Mouse (Mus musculus): Measurements from ENCODE around the gene Lclat1. TPM values are rescaled to one million over a fixed set of nuclear protein-coding genes. Genes with fewer than 3 reads are reported as not detected.
"Not testable (repeated sequence)": the region's sequence is repeated elsewhere in the genome, so short reads cannot be mapped to it uniquely, and the experiment has no call there.

Gene Lclat1
- polyA plus RNA-seq, 1 experiment from 2014 or later = 38.3 TPM

DNA sequence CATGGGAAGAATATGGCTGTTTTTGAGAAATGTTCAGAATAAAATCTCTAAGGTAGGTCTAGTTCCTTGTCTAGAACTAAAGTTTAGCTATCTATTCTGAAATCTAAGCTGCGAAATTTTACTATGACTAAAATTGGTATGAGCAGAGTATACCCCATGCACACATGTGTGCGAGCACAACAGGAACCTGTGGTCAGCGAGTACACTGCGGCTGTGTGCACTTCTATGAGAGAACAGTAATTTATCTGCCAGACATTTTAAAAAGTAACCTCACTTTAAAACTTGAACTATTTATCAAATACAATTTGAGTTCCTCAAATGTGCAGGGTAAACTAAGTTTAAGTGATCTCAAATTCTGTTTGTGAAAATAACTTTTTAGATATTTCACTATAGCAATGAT, 34.2 kb downstream of the Lclat1 start:
- no peak overlapping the region for H3K27ac ChIP-seq (ENCODE audit: low read depth, low read length)
- 72% methylated on average over 4 of the region's 4 CpGs for WGBS (ENCODE audit: insufficient replicate concordance)

GRCm38 (mm10) chr17:73142445-73142844, 34.7 kb downstream of the Lclat1 start:
- ATAC-seq (replicated peaks; ENCODE audit: insufficient number of reproducible peaks, low FRiP score, low TSS enrichment) = no peak
- Histone ChIP-seq H3K27me3 (ENCODE audit: control insufficient read depth, insufficient read depth, low read length) (no peaks in the 10 kb centered on the region), H3K9me3 (replicated peaks; ENCODE audit: control insufficient read depth, low read length) (no peaks in the 10 kb centered on the region), H3K4me1 (ENCODE audit: control insufficient read depth, insufficient read depth, low read length) (peaks cover 5% of the 10 kb centered on the region), H3K4me2 (no peak overlapping the region), H3K36me3 (ENCODE audit: control insufficient read depth, insufficient read depth, low read length) (no peaks in the 10 kb centered on the region), H3K27ac (ENCODE audit: low read depth, low read length) (peak overlapping the region; percentile 6; the same call in 1 of the 2 replicates), H3K4me3 (ENCODE audit: low read depth, low read length) (no peak overlapping the region), H3K9ac (ENCODE audit: low read depth, low read length) (no peak overlapping the region)
- 7% methylated on average over 2 of the region's 2 CpGs for WGBS (ENCODE audit: insufficient replicate concordance)

More for the DNA sequence above, 34.2 kb downstream of the Lclat1 start:
- no peak overlapping the region for H3K4me2 ChIP-seq
- no peak overlapping the region for H3K9ac ChIP-seq (ENCODE audit: low read depth, low read length)
- no peak overlapping the region for H3K4me3 ChIP-seq (ENCODE audit: low read depth, low read length)
- H3K36me3 ChIP-seq (ENCODE audit: control insufficient read depth, insufficient read depth, low read length) = no peaks in the 10 kb centered on the region
- no peaks in the 10 kb centered on the region for H3K27me3 ChIP-seq (ENCODE audit: control insufficient read depth, insufficient read depth, low read length)
- ATAC-seq (replicated peaks; ENCODE audit: insufficient number of reproducible peaks, low FRiP score, low TSS enrichment) = no peak
- peaks cover 5% of the 10 kb centered on the region for H3K4me1 ChIP-seq (ENCODE audit: control insufficient read depth, insufficient read depth, low read length)
- no peaks in the 10 kb centered on the region for H3K9me3 ChIP-seq (replicated peaks; ENCODE audit: control insufficient read depth, low read length)

DNA sequence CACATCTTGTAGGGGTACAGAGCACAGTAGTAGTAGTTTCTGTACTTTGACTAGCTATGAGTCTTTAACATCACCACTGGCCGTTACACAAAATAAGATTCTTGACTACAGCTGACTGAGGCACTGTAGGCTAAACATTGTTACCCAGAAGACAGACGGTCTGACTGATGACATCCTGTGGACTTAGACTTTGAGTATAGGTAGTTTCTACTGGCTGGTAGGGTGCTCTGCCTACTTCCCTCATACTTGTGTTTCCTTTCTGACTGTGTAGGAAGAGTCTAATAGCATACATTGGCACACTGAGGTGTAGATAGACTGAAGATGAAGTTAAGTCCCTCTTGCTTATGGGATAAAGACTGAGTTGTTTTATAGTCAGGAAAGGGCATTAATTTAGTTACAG, 37.6 kb downstream of the Lclat1 start:
- Histone ChIP-seq H3K36me3 (ENCODE audit: control insufficient read depth, insufficient read depth, low read length) (no peaks in the 10 kb centered on the region), H3K27me3 (ENCODE audit: control insufficient read depth, insufficient read depth, low read length) (no peaks in the 10 kb centered on the region), H3K9me3 (replicated peaks; ENCODE audit: control insufficient read depth, low read length) (no peaks in the 10 kb centered on the region), H3K4me2 (no peak overlapping the region), H3K4me3 (ENCODE audit: low read depth, low read length) (no peak overlapping the region), H3K4me1 (ENCODE audit: control insufficient read depth, insufficient read depth, low read length) (peaks cover 5% of the 10 kb centered on the region), H3K9ac (ENCODE audit: low read depth, low read length) (no peak overlapping the region), H3K27ac (ENCODE audit: low read depth, low read length) (no peak overlapping the region)
- 79% methylated on average over 2 of the region's 2 CpGs for whole genome bisulfite sequencing (ENCODE audit: insufficient replicate concordance)
- no peak for ATAC-seq (replicated peaks; ENCODE audit: insufficient number of reproducible peaks, low FRiP score, low TSS enrichment)

DNA sequence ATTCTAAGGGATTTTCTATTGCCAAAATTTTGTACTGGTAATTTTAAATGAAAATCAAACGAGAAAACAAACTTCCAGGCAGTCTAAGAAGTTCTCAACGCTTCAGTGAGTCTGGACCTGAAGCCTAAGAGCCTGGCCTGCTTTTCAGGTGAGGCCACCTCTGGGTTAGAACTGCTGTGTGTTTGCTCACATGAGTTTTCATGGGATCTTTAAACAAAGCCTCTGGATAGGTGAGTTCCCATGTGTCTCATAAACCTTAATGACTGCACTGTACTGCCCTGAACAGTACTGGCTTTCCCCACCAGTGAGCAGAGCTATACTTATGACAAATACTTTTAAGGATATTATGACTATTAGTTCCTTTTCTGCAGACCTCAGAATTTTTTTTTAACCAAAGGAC, 40.8 kb downstream of the Lclat1 start:
- H3K4me2 ChIP-seq = no peak overlapping the region
- no peaks in the 10 kb centered on the region; the same call in 1 of the 2 replicates for H3K4me1 ChIP-seq (ENCODE audit: control insufficient read depth, insufficient read depth, low read length)
- H3K9ac ChIP-seq (ENCODE audit: low read depth, low read length) = no peak overlapping the region
- H3K4me3 ChIP-seq (ENCODE audit: low read depth, low read length) = no peak overlapping the region
- H3K27me3 ChIP-seq (ENCODE audit: control insufficient read depth, insufficient read depth, low read length) = no peaks in the 10 kb centered on the region
- 81% methylated on average over 2 of the region's 2 CpGs for WGBS (ENCODE audit: insufficient replicate concordance)
- no peak for ATAC-seq (replicated peaks; ENCODE audit: insufficient number of reproducible peaks, low FRiP score, low TSS enrichment)
- H3K36me3 ChIP-seq (ENCODE audit: control insufficient read depth, insufficient read depth, low read length) = no peaks in the 10 kb centered on the region
- no peak overlapping the region for H3K27ac ChIP-seq (ENCODE audit: low read depth, low read length)
- H3K9me3 ChIP-seq (replicated peaks; ENCODE audit: control insufficient read depth, low read length) = no peaks in the 10 kb centered on the region

DNA sequence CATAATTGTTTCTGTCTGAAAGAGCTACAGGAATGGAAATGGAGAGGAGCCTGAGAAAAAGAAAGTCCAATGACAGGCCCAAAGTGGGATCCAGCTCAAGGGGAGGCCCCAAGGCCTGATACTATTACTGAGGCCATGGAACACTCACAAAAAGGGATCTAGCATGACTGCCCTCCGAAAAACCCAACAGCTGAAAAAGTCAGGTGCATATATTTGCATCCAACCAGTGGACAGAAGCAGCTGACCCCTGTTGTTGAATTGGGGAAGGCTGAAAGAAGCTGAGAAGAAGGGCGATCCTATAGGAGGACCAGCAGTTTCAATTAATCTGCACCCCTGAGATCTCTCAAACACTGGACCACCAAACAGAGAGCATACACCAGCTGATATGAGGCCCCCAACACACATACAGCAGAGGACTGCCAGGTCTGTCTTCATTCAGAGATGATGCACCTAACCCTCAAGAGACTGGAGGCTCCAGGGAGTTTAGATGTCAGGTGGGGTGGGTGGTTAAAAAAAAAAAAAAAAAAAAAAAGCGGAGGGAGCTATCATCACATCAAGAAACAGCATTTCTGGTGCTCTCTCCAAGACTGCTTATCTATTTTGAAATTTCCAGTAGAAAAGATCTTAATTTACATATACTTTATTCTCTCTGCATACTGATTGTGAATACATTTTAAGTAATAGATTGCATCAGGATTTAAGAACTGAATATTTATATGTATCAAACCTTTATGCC, 45.2 kb downstream of the Lclat1 start:
- ATAC-seq (replicated peaks; ENCODE audit: insufficient number of reproducible peaks, low FRiP score, low TSS enrichment) = not testable (repeated sequence)
- WGBS (ENCODE audit: insufficient replicate concordance) = 87% methylated on average over 3 of the region's 3 CpGs

DNA sequence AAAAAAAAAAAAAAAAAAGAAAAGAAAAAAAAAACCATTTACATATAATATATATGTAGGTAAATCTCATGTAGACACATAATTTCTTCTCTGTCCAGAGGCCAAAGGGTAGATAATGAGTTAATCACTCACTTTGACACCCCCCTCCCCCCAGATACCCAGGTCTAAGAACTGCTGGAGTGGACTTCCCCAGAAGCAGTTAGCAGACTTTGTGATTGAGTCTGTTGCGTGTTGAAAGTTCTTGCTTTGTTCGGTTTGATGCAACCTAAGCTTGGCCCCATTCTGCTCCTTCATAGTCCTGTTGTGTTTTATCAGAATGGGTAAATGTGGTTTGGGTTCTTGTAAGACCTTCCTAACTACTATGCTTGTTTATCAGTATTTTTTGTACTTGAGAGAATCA, 45.9 kb downstream of the Lclat1 start:
- no peaks in the 10 kb centered on the region for H3K36me3 ChIP-seq (ENCODE audit: control insufficient read depth, insufficient read depth, low read length)
- H3K27ac ChIP-seq (ENCODE audit: low read depth, low read length) = no peak overlapping the region
- WGBS (ENCODE audit: insufficient replicate concordance) = 83% methylated on average over 2 of the region's 2 CpGs
- no peaks in the 10 kb centered on the region for H3K9me3 ChIP-seq (replicated peaks; ENCODE audit: control insufficient read depth, low read length)
- no peaks in the 10 kb centered on the region for H3K4me1 ChIP-seq (ENCODE audit: control insufficient read depth, insufficient read depth, low read length)
- H3K27me3 ChIP-seq (ENCODE audit: control insufficient read depth, insufficient read depth, low read length) = no peaks in the 10 kb centered on the region
- no peak overlapping the region for H3K9ac ChIP-seq (ENCODE audit: low read depth, low read length)
- ATAC-seq (replicated peaks; ENCODE audit: insufficient number of reproducible peaks, low FRiP score, low TSS enrichment) = no peak
- H3K4me3 ChIP-seq (ENCODE audit: low read depth, low read length) = no peak overlapping the region
- H3K4me2 ChIP-seq = no peak overlapping the region

More for the DNA sequence above, 45.2 kb downstream of the Lclat1 start:
- not testable (repeated sequence) for H3K9ac ChIP-seq (ENCODE audit: low read depth, low read length); H3K4me2 ChIP-seq; H3K27me3 ChIP-seq (ENCODE audit: control insufficient read depth, insufficient read depth, low read length); H3K9me3 ChIP-seq (replicated peaks; ENCODE audit: control insufficient read depth, low read length); H3K36me3 ChIP-seq (ENCODE audit: control insufficient read depth, insufficient read depth, low read length); H3K27ac ChIP-seq (ENCODE audit: low read depth, low read length); H3K4me3 ChIP-seq (ENCODE audit: low read depth, low read length); H3K4me1 ChIP-seq (ENCODE audit: control insufficient read depth, insufficient read depth, low read length)

GRCm38 (mm10) chr17:73156606-73157005, 48.8 kb downstream of the Lclat1 start:
- Histone ChIP-seq H3K27ac (ENCODE audit: low read depth, low read length) (no peak overlapping the region), H3K4me1 (ENCODE audit: control insufficient read depth, insufficient read depth, low read length) (no peaks in the 10 kb centered on the region), H3K4me3 (ENCODE audit: low read depth, low read length) (no peak overlapping the region), H3K4me2 (no peak overlapping the region), H3K9ac (ENCODE audit: low read depth, low read length) (no peak overlapping the region), H3K9me3 (replicated peaks; ENCODE audit: control insufficient read depth, low read length) (no peaks in the 10 kb centered on the region), H3K36me3 (ENCODE audit: control insufficient read depth, insufficient read depth, low read length) (no peaks in the 10 kb centered on the region), H3K27me3 (ENCODE audit: control insufficient read depth, insufficient read depth, low read length) (no peaks in the 10 kb centered on the region)
- 93% methylated on average over 1 of the region's 1 CpGs for WGBS (ENCODE audit: insufficient replicate concordance)
- no peak for ATAC-seq (replicated peaks; ENCODE audit: insufficient number of reproducible peaks, low FRiP score, low TSS enrichment)

- Histone ChIP-seq H3K9me3 (replicated peaks; ENCODE audit: control insufficient read depth, low read length) (no peaks in the 10 kb centered on the region), H3K4me3 (ENCODE audit: low read depth, low read length) (no peak overlapping the region), H3K27me3 (ENCODE audit: control insufficient read depth, insufficient read depth, low read length) (no peaks in the 10 kb centered on the region), H3K36me3 (ENCODE audit: control insufficient read depth, insufficient read depth, low read length) (peaks cover 3% of the 10 kb centered on the region; the same call in 1 of the 2 replicates), H3K4me2 (no peak overlapping the region), H3K4me1 (ENCODE audit: control insufficient read depth, insufficient read depth, low read length) (peaks cover 14% of the 10 kb centered on the region; the same call in 1 of the 2 replicates), H3K27ac (ENCODE audit: low read depth, low read length) (no peak overlapping the region), H3K9ac (ENCODE audit: low read depth, low read length) (no peak overlapping the region)
- 73% methylated on average over 6 of the region's 6 CpGs for WGBS (ENCODE audit: insufficient replicate concordance)
- ATAC-seq (replicated peaks; ENCODE audit: insufficient number of reproducible peaks, low FRiP score, low TSS enrichment) = no peak
Measured at GRCm38 (mm10) chr17:73161795-73162194, 54.0 kb downstream of the Lclat1 start.
